Mouse (Mus musculus) stomach, postnatal 0 days (tissue): ENCODE results near the gene Iqcn.

Experiments
- CTCF ChIP-seq: IDR thresholded peaks from 2 replicates; pipeline ENCODE4 v1.5.1; 2016; ENCODE audit warnings: antibody characterized with exemption, low read depth, mild to moderate bottlenecking, moderate library complexity
- EP300 ChIP-seq: optimal IDR thresholded peaks from 2 replicates; pipeline ENCODE3; 2016; ENCODE audit warnings: antibody characterized with exemption

DNA sequence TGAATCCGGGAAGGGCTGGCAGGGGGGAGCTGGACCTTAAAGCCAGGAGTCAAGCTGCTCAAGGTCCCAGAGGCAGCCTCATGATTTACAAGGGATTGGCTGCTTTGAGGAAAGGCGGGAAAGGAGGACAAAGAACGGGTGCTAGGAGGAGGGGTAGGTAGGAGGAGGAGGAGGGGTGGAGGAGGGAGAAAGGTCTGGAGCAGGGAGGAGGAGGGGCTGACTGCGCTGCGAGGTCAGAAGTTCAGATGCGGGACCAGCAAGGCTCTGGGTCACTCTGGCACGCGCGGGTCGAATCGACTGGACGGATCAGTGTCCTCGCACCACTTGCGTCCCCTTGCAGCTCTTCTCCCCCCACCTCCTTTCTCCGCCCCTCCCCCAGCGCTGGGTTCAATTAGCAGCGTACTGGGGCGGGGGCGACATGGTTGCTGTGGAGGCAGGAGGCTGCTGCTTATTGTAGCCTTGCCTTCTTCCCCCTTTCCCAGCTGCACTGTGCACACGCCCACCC lies 11.5 kb upstream of the Iqcn start:
- TF ChIP-seq CTCF (no peak), EP300 (no peak)
